Mouse (Mus musculus): ENCODE data around the gene Adora1. TPM values are rescaled to one million over a fixed set of nuclear protein-coding genes. Genes with fewer than 3 reads are reported as not detected.

Adora1 gene
- polyA plus RNA-seq, 1 experiment = 4.5 TPM

- H3K4me2 ChIP-seq (ENCODE audit: low read depth) = no peak overlapping the region
- no peaks in the 10 kb centered on the region for H3K27me3 ChIP-seq (ENCODE audit: control insufficient read depth, insufficient read depth, insufficient read length)
- no peaks in the 10 kb centered on the region for H3K79me2 ChIP-seq (ENCODE audit: control insufficient read depth, insufficient read depth)
- H3K4me3 ChIP-seq = no peak overlapping the region
- no peak overlapping the region for H3ac ChIP-seq (ENCODE audit: control insufficient read depth, insufficient read length)
- TF ChIP-seq USF1 (IDR thresholded peaks at IDR 0.05; ENCODE audit: low read depth) (no peak), E2F4 (IDR thresholded peaks at IDR 0.05; ENCODE audit: insufficient read depth) (no peak), MYOD1 (IDR thresholded peaks at IDR 0.05; ENCODE audit: control insufficient read depth in 1 of 3, insufficient read length in 2 of 3, low read depth in 2 of 3) (no peak), POLR2AphosphoS2 (IDR thresholded peaks at IDR 0.05; ENCODE audit: insufficient read length, low read depth) (peak; percentile 74), TCF12 (IDR thresholded peaks at IDR 0.05; ENCODE audit: insufficient read depth, poor library complexity, severe bottlenecking) (no peak), MYOG (IDR thresholded peaks at IDR 0.05; ENCODE audit: control insufficient read depth in 1 of 3, insufficient read depth in 1 of 3, insufficient read length in 2 of 3, low read depth in 2 of 3) (no peak), POLR2A (IDR thresholded peaks at IDR 0.05; ENCODE audit: insufficient read length, low read depth) (peak; percentile 28), CEBPB (IDR thresholded peaks at IDR 0.05; ENCODE audit: insufficient read depth, poor library complexity, severe bottlenecking) (no peak), MAX (IDR thresholded peaks at IDR 0.05; ENCODE audit: low read depth) (no peak)
- H3K36me3 ChIP-seq (ENCODE audit: control insufficient read depth, insufficient read depth) = peaks cover 9% of the 10 kb centered on the region
Measured at GRCm38 (mm10) chr1:134201751-134202420, 33.3 kb downstream of the Adora1 start.

- no peaks in the 10 kb centered on the region for H3K27me3 ChIP-seq (ENCODE audit: control insufficient read depth, insufficient read depth, insufficient read length)
- H3K36me3 ChIP-seq (ENCODE audit: control insufficient read depth, insufficient read depth) = peaks cover 9% of the 10 kb centered on the region
- H3K79me2 ChIP-seq (ENCODE audit: control insufficient read depth, insufficient read depth) = no peaks in the 10 kb centered on the region
- peak overlapping the region; percentile 60 for H3K4me2 ChIP-seq (ENCODE audit: low read depth)
- H3ac ChIP-seq (ENCODE audit: control insufficient read depth, insufficient read length) = no peak overlapping the region
- no peak overlapping the region for H3K4me3 ChIP-seq
- TF ChIP-seq MYOG (IDR thresholded peaks at IDR 0.05; ENCODE audit: control insufficient read depth in 1 of 3, insufficient read depth in 1 of 3, insufficient read length in 2 of 3, low read depth in 2 of 3) (no peak), POLR2AphosphoS2 (IDR thresholded peaks at IDR 0.05; ENCODE audit: insufficient read length, low read depth) (peak; percentile 65), POLR2A (IDR thresholded peaks at IDR 0.05; ENCODE audit: insufficient read length, low read depth) (peak; percentile 10)
Measured at GRCm38 (mm10) chr1:134200998-134201686, 34.1 kb downstream of the Adora1 start.

- Histone ChIP-seq H3K79me2 (ENCODE audit: control insufficient read depth, insufficient read depth) (no peaks in the 10 kb centered on the region), H3K27me3 (ENCODE audit: control insufficient read depth, insufficient read depth, insufficient read length) (no peaks in the 10 kb centered on the region), H3K36me3 (ENCODE audit: control insufficient read depth, insufficient read depth) (peaks cover 9% of the 10 kb centered on the region), H3K4me2 (ENCODE audit: low read depth) (peak overlapping the region; percentile 60), H3ac (ENCODE audit: control insufficient read depth, insufficient read length) (no peak overlapping the region), H3K4me3 (peak overlapping the region; percentile 63)
- TF ChIP-seq POLR2A (IDR thresholded peaks at IDR 0.05; ENCODE audit: insufficient read length, low read depth) (peak; percentile 64), MYOD1 (IDR thresholded peaks at IDR 0.05; ENCODE audit: control insufficient read depth in 1 of 3, insufficient read length in 2 of 3, low read depth in 2 of 3) (no peak), POLR2AphosphoS2 (IDR thresholded peaks at IDR 0.05; ENCODE audit: insufficient read length, low read depth) (peak; percentile 76), MAX (IDR thresholded peaks at IDR 0.05; ENCODE audit: low read depth) (no peak), MYOG (IDR thresholded peaks at IDR 0.05; ENCODE audit: control insufficient read depth in 1 of 3, insufficient read depth in 1 of 3, insufficient read length in 2 of 3, low read depth in 2 of 3) (no peak), SRF (IDR thresholded peaks at IDR 0.05; ENCODE audit: control insufficient read depth, insufficient read length, low read depth) (no peak), REST (IDR thresholded peaks at IDR 0.05; ENCODE audit: insufficient read depth, insufficient read length) (no peak), TCF3 (IDR thresholded peaks at IDR 0.05; ENCODE audit: insufficient read length, low read depth) (no peak), E2F4 (IDR thresholded peaks at IDR 0.05; ENCODE audit: insufficient read depth) (no peak), CEBPB (IDR thresholded peaks at IDR 0.05; ENCODE audit: insufficient read depth, poor library complexity, severe bottlenecking) (no peak), USF1 (IDR thresholded peaks at IDR 0.05; ENCODE audit: low read depth) (no peak)
Measured at GRCm38 (mm10) chr1:134200481-134200880, 34.8 kb downstream of the Adora1 start.

GRCm38 (mm10) chr1:134198197-134198995 is 36.8 kb downstream of the Adora1 start:
- peak overlapping the region; percentile 63 for H3K4me3 ChIP-seq
- H3ac ChIP-seq (ENCODE audit: control insufficient read depth, insufficient read length) = no peak overlapping the region
- no peaks in the 10 kb centered on the region for H3K79me2 ChIP-seq (ENCODE audit: control insufficient read depth, insufficient read depth)
- TF ChIP-seq POLR2AphosphoS2 (IDR thresholded peaks at IDR 0.05; ENCODE audit: insufficient read length, low read depth) = peak; percentile 86
- no peak for TF ChIP-seq SRF (IDR thresholded peaks at IDR 0.05; ENCODE audit: control insufficient read depth, insufficient read length, low read depth)
- no peak for TF ChIP-seq MAX (IDR thresholded peaks at IDR 0.05; ENCODE audit: low read depth)
- no peak for TF ChIP-seq CEBPB (IDR thresholded peaks at IDR 0.05; ENCODE audit: insufficient read depth, poor library complexity, severe bottlenecking)
- no peak for TF ChIP-seq TCF3 (IDR thresholded peaks at IDR 0.05; ENCODE audit: insufficient read length, low read depth)
- TF ChIP-seq MYOG (IDR thresholded peaks at IDR 0.05; ENCODE audit: control insufficient read depth in 1 of 3, insufficient read depth in 1 of 3, insufficient read length in 2 of 3, low read depth in 2 of 3) = no peak
- no peak for TF ChIP-seq E2F4 (IDR thresholded peaks at IDR 0.05; ENCODE audit: insufficient read depth)
- no peak for TF ChIP-seq REST (IDR thresholded peaks at IDR 0.05; ENCODE audit: insufficient read depth, insufficient read length)
- TF ChIP-seq POLR2A (IDR thresholded peaks at IDR 0.05; ENCODE audit: insufficient read length, low read depth) = peak; percentile 64
- no peak for TF ChIP-seq MYOD1 (IDR thresholded peaks at IDR 0.05; ENCODE audit: control insufficient read depth in 1 of 3, insufficient read length in 2 of 3, low read depth in 2 of 3)
- H3K4me2 ChIP-seq (ENCODE audit: low read depth) = peak overlapping the region; percentile 70
- peaks cover 9% of the 10 kb centered on the region for H3K36me3 ChIP-seq (ENCODE audit: control insufficient read depth, insufficient read depth)
- no peaks in the 10 kb centered on the region for H3K27me3 ChIP-seq (ENCODE audit: control insufficient read depth, insufficient read depth, insufficient read length)
